Mouse (Mus musculus) right cerebral cortex, postnatal 14 days (tissue): ENCODE measurements around the gene Slmap.
"Not testable (repeated sequence)": the region's sequence is repeated elsewhere in the genome, so short reads cannot be mapped to it uniquely, and the experiment has no call there.

Experiments
- DNase-seq: peaks from one replicate; pipeline ENCODE4 v3.0.0; 2022

Gene Slmap

DNA sequence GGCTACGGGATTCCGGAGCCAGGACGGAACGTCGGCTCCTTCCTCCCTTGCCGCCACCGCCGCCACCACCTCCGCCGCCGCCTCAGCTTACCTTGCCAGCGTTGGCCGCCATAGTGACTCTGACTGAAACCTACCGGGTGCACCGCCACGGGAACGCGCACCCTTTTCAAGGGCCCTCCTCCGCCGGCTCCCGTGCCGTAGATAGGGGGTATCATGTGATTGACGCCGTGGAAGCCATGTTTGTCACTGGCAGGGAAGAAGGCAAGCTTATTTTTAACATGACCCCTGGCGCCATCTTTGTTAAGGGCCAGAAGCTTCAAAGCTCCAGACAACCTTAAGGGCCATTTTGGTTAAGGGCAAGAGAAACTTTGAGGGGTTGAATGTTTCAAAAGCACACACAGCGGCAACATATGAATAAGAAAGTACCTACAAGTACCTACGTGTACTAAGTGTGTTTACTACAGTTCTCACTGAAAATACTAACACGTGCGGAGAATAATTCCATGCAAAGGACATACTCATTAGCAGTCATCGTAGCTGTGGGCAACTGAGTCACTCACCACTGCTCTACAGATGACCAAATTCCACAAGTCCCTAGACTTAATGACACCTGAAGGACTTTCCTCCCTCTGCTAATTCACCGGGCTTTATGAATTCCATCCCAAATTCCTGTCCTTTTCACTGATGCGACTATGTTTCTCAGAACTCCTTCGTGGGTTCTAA, at the start of gene Slmap:
Slmap (minus strand) TSS at position 175 of the 723 bp plus-strand sequence.
- DNase-seq: peak; percentile 100

DNA sequence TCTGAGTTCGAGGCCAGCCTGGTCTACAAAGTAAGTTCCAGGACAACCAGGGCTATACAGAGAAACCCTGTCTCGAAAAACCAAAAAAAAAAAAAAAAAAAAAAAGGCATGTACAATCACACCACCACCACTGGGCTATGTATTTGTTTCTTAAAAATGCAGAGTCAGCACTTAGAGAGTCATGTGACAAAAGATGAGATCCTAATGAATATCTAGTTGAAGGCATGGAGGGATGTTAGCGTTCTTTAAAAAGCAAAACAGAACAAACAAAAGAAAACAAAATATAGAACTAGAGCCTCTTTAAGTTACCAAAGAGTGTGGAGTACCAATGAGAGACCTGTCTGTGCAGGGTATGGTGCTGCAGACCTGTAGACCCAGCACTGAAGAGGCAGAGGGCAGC, 48.9 kb upstream of the Slmap start:
- DNase-seq: no peak

DNA sequence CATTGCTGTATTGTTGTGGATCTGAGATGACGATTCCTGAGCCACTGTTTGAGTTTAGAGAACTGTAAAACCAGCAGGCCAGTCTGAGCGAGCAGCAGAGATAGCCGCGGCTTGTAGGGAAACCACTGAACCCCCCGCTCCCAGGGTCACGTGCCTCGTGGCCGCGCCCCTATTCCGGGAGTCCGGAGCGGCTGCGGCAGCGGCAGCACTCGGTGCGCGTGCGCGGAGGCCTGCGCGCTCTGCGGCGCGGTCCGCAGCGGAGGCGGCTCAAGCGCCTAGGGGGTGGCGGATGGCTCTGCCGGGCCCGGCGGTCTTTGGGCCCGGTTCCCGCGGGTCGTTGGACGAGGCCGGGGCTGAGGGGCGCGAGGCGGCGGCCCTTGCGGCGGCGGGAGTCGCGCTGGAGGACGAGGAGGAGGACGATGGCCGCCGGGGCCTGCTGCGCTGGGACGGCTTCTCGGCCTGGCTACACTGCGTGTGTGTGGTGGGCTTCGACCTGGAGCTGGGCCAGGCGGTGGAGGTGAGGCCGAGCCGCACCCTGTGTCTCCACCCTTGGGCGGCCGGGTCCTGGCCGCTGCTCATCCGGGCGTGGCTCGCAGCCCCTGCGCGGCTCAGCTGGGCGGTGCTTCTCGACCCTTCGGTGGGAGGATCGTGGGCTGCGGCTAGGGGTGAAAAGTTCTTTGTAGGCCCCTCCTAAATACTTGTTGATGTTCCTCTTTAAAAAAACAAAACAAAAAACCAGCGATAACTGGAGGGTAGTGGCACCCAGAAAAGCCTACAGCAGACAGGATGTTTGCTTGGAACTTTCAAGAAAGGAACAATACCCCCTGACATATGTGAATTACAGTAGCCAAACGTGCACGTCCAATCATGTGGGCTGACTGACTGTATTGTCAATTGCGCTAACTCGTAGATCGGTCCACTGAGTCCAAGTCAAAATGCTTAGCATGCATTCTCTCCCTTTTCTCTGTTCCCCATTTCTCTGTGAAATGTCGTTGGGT, 44.9 kb upstream of the Slmap start:
- peak; percentile 85 for DNase-seq

DNA sequence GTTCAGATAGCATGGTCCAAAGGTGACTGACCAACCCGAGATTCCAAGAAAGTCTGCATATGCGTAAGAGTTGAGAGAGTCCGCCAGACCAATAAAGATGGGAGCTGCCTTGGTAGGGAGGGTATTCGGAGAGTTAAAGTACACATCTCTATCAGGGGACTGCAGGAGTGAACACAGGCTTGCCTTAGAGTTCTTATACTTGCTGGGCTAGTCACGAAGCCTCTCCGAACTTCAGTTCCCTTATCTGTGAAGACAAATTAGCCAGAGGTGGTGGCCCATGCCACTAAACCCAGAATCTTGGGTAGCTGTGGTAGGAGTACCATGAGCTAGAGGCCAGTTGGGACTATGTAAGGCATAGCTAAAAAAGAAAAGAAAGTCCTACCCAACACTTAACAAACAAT, 44.1 kb upstream of the Slmap start:
- no peak for DNase-seq

DNA sequence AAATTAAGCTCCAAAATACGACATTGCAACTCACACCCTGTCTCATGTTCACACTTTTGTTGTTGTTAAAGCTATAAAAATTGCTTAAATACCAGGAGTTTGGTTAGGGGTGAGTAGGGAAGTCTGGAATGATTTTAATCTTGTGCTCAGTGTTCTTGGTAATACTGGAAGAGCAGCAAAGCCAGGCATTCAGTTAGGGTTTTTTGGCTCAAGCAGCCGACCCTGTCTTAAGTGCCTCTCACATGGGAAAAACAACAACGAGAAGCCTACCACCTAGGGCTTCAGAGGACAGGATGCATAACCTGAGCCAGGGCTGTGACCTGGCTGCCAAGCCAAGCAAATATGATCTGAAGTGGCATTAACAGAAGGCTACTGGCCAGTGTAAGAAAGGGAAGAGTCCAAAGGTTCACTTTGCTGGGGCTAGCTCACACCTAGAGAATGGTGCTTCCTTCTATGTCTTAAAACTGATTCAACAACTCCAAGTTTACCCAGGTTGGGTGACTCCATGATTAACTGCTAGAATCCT, 41.6 kb upstream of the Slmap start:
- DNase-seq: no peak

DNA sequence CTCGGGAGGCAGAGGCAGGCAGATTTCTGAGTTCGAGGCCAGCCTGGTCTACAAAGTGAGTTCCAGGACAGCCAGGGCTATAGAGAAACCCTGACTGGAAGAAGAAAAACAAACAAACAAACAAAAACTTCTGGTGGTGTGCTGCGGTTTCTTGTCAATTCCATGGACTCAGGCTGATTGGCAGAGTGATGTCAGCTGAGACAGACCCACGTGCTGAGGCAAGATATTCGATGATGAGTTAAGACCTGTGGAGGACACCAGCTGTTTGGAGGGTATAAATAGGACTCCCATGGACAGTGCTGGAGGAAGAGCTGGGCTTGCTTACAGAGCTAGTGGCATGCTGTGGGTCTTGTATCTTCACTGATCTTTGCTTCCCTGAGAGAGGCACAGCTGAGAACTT, 38.8 kb upstream of the Slmap start, which contains the start of gene Dennd6a:
Dennd6a (plus strand) TSS at position 301 of the 400 bp plus-strand sequence.
- not testable (repeated sequence) for DNase-seq

DNA sequence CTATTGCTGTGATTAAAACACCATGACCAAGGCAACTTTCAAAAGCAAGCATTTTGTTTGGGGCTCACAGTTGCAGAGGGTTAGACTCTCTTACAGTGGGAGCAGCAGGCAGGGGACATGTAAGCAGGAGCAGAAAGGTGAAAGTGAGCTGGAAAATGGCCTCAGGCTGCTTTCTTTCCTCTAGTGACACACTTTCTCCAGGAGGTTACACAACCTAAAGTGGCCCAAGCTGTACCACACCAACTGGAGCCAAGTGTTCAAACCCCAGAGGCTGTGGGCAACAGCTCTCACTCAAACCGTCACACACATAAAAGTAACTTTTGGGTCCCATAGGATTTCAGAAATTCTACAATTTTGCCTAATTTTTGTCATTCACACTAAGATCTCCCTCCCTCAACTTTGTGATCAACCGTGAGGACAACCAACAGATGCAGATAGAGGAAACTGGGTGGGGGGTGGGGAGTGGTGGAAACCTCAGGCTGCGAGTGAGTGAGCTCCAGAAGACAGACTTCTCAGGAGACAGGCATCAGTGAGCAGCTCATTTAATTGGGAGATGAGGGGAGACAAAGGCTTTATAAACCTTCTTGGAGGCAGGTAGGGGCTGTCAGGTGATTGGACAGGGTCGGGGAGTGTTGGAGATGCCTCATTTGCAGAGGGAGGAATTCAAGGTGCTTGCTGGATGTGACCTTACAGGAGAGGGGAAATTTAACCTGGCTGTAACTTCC, 37.4 kb upstream of the Slmap start:
- DNase-seq: no peak

DNA sequence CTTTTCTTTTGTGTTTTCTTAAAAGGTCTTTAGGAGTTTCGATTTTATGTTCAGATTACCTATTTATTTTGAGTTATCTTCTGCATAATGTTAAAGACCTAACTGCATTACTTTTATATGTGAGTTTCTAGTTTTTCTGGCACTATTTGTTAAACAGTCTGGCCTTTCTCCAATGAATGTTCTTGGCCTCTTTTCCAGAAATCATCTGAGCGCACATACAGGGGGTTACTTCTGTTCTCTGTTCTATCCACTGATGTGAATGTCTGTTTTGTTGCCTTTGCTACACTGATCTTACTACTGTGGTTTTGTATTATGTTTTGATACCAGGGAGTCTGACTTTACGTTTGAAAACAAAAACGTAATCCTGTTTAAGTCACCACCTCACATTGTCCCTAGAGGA, 35.1 kb upstream of the Slmap start:
- DNase-seq: no peak

DNA sequence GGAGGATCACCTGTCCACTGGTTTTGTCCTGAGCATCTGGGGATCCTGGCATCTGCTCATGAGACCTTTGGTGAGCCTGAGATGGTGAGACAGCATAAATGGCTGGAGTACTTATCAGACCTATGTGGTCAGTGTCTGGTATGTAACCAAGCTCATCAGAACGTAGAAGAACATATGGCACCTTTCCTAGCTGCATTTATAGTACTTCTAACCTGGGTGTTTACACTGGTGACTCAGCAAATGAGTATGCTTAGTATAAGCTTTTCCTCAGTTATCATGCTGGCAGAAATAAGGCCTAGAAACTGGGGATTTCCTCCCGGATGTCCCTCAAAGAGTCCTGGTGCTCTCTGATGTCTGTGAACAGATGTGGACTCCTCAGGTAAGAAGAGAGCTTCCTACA, 27.5 kb upstream of the Slmap start:
- DNase-seq: no peak

DNA sequence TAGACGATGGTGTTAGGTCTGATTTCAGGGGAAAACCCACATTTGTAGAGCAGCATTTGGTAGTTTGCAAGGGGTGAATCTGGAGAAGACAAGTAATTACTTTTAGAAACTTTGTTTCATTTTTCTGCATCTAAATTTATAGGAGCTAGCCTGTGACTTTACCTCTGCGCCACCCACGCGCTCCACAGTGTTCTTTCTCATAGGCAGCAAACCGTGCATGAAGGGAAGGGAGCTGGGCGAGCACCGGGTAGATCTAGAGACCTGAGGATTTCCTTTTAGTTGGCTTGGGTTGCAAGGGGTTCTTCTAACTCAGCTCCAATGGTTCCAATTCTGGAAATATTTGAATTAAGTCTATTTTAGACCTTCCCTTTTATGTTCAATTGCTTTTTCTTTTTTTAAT, 23.8 kb upstream of the Slmap start:
- DNase-seq: peak; percentile 11

DNA sequence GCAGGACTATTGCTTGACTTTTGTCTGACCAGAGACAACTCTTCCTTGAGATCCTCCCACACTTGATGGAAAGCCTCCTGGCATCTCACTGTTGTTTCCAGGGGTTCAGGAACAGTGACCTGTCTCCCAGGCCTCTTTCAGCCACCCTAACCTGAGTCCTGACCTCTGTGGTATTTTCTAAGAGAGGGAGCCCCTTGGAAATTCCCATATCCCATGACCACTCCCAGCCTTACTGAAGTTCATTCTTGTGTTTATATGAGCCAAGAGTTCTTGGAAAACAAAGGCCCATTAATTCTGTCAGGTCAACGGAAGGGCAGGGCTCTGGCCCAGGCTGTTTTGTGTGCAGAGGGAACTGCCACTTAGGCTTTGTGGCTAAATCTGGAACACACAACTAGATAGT, 22.9 kb upstream of the Slmap start:
- DNase-seq: no peak

DNA sequence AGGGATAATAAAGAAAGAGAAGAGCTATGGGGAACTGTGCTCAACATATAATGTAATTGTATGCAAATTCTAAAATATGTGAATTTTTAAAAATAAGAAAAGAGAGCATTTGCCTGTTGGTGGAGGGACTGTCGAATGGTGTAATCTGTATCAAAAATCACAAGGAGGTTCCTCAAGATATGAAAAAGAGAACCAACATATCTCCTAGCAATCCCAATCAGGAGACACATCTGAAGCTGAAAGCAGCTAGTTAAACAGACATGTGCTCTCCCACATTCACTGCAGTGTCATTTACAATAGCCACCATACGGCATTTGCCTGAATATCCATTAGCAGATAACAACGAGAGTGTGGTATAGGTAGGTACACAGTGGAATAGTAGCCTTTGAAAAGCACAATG, 18.1 kb upstream of the Slmap start:
- no peak for DNase-seq

DNA sequence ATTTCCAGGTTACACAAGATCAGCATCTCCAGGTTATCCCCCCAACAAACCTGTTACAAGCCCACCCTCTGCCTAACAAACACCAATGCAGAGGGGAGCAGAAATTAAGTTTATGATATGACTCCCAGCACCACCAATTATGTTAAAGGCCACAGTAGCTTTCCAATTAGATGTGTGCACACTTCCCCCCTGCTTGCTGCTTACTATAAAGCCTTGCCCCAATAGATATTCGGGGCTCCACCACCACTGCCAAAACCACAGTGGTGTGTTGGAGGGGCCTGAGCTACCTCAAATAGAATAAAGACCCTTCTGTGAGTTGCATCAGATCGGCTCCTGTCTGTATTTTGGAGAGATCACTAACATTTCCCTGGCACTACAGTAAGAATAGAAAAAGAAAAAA, 17.7 kb upstream of the Slmap start:
- DNase-seq: no peak

DNA sequence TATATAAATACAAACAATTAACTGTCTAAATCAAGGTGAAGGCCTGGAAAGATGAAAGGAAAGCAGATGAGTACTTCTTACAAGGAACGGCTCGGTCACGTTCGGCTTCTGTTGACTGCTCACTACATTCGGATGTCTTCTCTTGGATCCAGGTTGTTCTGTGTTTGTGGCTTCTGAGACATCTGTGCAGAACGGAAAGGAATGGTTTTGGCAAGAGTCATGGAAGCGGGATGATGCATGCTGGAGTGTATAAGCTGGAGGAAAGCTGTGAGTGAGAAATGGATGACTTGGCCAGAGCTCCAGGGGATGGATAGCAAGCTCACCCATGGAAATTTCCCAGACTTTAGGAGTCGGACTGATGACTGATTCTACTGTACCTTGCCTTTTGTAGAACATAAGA, 16.0 kb upstream of the Slmap start:
- DNase-seq: no peak

DNA sequence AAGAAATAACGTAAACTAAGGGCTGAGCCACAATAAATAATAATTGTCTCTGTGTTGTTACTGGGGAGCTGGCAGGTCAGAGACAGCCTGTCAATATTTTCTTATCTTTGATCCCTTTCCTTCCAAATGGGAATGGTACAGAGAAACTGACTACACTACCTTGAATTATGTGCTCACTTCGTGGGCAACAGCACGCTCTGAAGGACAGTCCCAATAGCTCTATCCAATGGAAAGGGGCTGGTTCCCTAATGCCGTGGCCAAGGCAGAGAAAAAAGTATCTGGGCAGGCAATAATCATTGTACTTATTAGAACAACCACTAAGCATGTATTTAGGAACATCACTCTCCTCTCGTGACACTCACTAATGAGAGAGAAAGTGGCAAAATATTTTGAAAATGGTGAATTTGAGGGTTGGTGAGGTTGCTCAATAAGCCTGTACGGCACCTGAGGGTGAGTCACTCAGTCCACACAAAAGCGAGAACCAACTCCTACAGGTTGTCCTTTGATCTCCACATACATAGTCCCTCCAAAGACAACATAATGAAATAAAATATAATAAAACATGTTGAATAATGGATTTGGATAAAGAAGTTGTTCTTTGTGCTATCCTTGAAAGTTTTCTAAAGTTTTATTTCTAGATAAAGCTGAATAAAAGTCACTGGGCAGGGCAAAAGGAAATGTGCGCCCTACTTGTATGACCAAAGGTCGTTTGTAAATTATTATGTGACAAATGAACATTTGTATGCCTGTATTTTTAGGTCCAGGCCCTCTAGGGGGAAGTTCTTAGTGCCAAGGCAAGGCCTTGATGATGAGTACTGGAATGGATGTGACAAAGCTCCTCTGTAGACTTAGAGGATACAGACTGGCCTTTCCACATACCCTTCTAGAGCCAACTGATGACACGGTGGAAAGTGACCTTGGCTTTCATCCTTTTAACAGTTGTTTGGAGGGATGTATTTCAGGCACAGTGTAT, 13.1 kb upstream of the Slmap start:
- DNase-seq: no peak

DNA sequence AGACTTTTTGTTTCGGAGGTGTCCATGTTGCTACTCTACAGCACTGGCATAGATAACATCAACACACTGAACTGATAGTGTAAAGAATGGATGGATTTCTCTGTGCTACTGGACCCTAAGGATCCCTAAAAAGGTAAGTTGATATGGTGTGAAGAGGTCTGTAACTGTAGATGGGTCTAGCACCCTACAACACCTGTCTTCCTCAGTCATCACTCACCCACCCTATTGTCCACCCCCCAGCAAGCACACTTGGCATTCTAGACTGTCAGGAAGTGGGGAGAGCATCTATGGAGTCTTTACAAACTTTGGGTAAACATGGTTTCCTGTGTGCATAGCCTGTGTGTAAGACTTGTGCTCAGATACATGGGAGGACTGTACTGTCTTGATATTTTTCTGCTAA, 7.4 kb upstream of the Slmap start:
- no peak for DNase-seq

DNA sequence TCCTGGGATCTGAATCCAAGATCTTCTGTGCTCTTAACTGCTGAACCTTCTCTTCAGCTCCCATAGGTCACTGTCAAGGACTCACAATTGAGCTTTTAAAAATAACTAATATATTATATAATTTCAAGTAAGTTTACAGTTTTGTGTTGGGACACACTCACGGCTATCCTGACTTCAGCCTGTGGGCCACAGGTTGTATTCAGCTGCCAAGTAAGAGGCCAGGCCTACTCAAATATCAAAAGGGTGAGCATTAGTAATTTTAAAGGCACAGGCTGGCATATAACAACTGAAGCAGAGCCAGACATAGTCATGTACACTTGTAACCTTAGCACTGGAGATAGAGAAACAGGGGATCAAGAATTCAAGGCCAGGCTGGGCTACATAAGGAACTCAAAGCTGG, 5.8 kb upstream of the Slmap start:
- no peak for DNase-seq

DNA sequence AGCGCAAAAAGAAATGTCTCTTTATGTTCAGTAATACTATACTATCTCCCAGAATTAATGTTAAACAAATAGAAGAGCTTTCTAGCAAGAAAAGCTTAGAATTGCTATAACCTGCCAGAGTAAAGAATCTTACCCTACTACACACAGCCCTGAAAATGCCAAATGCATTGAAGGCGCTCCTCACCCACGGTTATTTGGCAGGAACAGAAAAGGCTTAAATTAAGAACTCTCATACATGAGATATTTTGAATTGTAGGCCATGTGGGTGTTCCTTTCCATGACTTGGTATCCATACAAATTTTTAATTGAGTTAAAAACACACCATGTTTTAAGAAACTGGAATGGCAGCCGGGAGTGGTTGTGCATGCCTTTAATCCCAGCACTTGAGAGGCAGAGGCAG, 4.5 kb upstream of the Slmap start:
- DNase-seq: no peak

DNA sequence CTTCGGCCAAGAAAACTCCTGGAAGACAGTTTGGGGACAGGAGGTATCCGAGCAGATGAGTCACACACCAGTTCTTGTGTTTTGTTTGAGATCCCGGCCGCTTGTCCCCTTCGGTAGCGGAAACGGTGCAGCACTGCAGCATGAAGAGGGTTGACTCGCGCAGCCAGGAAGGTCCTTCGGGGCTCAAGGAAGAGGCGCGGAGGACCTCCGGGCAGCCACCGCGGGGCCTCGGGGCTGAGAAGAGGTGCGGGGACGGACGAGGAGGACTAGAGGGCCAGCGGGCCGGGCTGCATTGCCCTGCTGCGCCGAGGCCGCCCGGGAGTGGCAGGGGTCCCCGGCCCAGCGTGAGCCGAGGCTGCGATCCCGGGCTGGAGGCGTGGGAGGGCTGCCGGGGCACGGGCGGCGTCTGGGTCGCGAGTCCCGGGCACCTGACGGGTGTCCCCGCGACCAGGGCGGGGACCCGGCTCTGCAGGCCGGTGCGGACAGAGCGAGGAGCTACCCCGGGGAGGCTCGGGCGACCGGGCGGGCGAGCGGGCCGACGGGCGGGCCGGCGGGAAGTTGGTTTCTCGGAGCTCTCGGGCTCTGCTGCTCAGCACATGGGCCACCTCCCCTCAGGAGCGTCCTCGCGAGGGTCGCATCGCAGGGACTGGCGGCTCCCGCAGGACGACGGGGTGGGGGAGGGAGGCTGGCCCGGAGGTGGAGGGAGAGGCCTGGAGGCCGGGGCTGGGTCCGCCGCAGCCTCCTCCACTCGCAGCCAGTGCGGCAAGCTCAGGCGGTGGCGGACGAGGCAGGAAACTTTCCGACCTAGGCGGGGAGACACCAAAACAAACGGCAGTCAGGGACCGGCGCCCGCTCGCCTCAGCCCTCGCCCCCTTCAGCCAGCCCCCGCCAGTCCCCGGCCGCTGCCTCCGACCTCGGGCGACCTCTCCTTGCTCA, 642 bp downstream of the Slmap start:
- peak; percentile 55 for DNase-seq

DNA sequence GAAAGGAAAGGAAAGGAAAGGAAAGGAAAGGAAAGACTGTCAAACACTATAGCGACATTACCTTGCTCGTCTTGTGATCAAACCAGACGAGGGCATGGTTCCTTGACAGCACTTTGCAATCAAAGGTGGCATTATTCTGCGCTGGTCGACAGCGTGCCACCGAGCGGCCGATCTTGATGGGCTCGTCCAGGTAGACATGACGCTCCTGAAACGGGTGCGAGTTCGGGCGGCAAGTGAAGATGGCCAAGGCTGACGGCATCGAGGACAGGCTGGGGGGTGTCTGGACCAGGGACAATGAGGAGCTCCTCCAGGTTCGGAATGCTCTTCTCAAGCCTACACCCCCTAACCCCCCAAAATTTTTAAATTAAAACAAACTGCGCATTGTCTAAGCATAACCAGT, 1.5 kb downstream of the Slmap start:
- DNase-seq: no peak

DNA sequence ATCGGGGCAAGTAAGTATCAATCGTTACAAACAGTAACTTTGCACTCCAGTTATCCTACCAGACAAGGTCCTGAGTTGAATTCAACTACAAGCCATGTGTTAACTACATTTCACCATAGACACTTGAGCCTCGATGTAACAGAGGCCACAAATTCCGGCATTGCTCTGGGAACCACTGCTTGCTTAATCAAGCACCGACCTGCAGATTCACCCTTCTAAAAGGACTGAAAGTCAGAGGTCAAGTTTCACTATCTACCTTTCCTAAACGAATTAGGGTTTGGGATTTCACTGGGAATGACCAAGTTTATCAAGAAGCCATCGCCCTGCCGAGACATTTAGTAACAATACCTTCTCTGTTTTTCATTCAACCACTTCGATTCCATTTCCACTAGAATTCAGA, 2.0 kb downstream of the Slmap start:
- DNase-seq: no peak
